Mouse (Mus musculus) thymus, adult 2 months (tissue): ENCODE measurements around the gene Polr1a. TPM values are rescaled to one million over a fixed set of nuclear protein-coding genes. Genes with fewer than 3 reads are reported as not detected.

ENCODE experiments used
- DNase-seq: peaks from one replicate; pipeline ENCODE4 v3.0.0; 2021
- H3K27ac ChIP-seq: fragments of 200-500 bp; 2 replicates; pipeline ENCODE4 v1.5.1; 2012; ENCODE audit warnings: low read length, control low read depth; ENCODE audit not compliant: control insufficient read depth, insufficient read depth
- H3K27me3 ChIP-seq: fragments of 200-500 bp; 2 replicates; pipeline ENCODE4 v1.6.1; 2012; ENCODE audit warnings: mild to moderate bottlenecking, low read length, moderate library complexity, mixed read lengths; ENCODE audit not compliant: control insufficient read depth, insufficient read depth
- H3K36me3 ChIP-seq: fragments of 200-500 bp; 2 replicates; pipeline ENCODE4 v1.6.1; 2012; ENCODE audit warnings: mild to moderate bottlenecking, low read length, moderate library complexity; ENCODE audit not compliant: control insufficient read depth, insufficient read depth
- H3K4me1 ChIP-seq: fragments of 200-500 bp; replicated peaks from 2 replicates; pipeline ENCODE4 v1.6.1; 2012; ENCODE audit warnings: low read length; ENCODE audit not compliant: control insufficient read depth, insufficient read depth
- H3K4me3 ChIP-seq: fragments of 200-500 bp; 2 replicates; pipeline ENCODE4 v1.5.1; 2012; ENCODE audit warnings: mild to moderate bottlenecking, low read length, control low read depth, moderate library complexity; ENCODE audit not compliant: control insufficient read depth, insufficient read depth
- CTCF ChIP-seq: fragments of 200-500 bp; IDR thresholded peaks from 2 replicates; pipeline ENCODE4 v1.5.1; 2012; ENCODE audit warnings: mild to moderate bottlenecking, control low read depth, low read length, moderate library complexity, borderline replicate concordance; ENCODE audit not compliant: control insufficient read depth, poor library complexity, insufficient read depth; ENCODE audit errors: extremely low read depth
- POLR2A ChIP-seq: fragments of 200-500 bp; IDR thresholded peaks from 2 replicates; pipeline ENCODE4 v1.6.1; 2012; ENCODE audit warnings: mild to moderate bottlenecking, low read length, control low read depth, moderate library complexity; ENCODE audit not compliant: control insufficient read depth, poor library complexity, insufficient read depth; ENCODE audit errors: extremely low read depth
- WGBS: fragments of 180-500 bp; shearing (Covaris S2); methylation state at CpG from one replicate; pipeline ENCODE4 v1.1.7; 2018; 5-methylcytosine and 5-hydroxymethylcytosine counted together
- polyA plus RNA-seq: library from polyadenylated mRNA; depleted of rRNA; stranded (reverse); fragments of >200 nt; gene quantifications from 2 replicates; pipeline ENCODE4 v1.2.3, GENCODE M21; 2012; rRNA removed

Polr1a gene
- polyA plus RNA-seq, 1 experiment = 17.3 TPM

GRCm38 (mm10) chr6:72009454-72009853, 100.6 kb downstream of the Polr1a start:
- no peaks in the 10 kb centered on the region for H3K27me3 ChIP-seq
- H3K36me3 ChIP-seq = no peaks in the 10 kb centered on the region
- H3K4me1 ChIP-seq = no peaks in the 10 kb centered on the region
- WGBS = 91% methylated on average over 1 of the region's 1 CpGs
- H3K4me3 ChIP-seq = no peak overlapping the region
- TF ChIP-seq CTCF (no peak), POLR2A (no peak)
- no peak overlapping the region for H3K27ac ChIP-seq
- no peak for DNase-seq

DNA sequence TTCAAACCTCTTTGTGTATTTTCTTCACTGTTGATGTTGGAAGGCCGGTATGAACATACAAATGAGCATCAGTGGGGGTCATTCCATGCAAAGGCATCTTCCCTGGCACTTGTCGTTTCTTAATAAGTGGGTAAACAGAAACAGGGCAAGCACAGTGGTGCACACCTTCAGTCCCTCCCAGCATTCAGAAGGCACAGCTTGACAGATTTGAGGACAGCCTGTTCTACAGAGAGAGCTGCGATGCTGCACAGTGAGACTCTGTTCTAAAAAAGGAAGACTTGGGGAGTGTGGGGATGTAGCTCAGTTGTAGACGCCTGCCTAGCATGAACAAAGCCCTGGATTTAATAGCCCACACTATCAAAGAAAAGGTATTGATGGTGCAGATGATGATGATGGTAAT, 105.2 kb downstream of the Polr1a start:
- TF ChIP-seq CTCF (no peak), POLR2A (no peak)
- WGBS = 91% methylated on average over 4 of the region's 4 CpGs
- no peaks in the 10 kb centered on the region for H3K36me3 ChIP-seq

GRCm38 (mm10) chr6:72018052-72018451, 109.2 kb downstream of the Polr1a start:
- no peak overlapping the region for H3K27ac ChIP-seq
- H3K36me3 ChIP-seq = no peaks in the 10 kb centered on the region
- no peaks in the 10 kb centered on the region for H3K27me3 ChIP-seq
- H3K4me3 ChIP-seq = no peak overlapping the region
- 78% methylated on average over 6 of the region's 6 CpGs for WGBS
- no peak for DNase-seq
- no peak for TF ChIP-seq CTCF
- no peaks in the 10 kb centered on the region for H3K4me1 ChIP-seq

More for the DNA sequence above, 105.2 kb downstream of the Polr1a start:
- H3K27me3 ChIP-seq = no peaks in the 10 kb centered on the region
- H3K4me1 ChIP-seq = no peaks in the 10 kb centered on the region
- H3K27ac ChIP-seq = no peak overlapping the region
- H3K4me3 ChIP-seq = no peak overlapping the region
- DNase-seq = no peak

DNA sequence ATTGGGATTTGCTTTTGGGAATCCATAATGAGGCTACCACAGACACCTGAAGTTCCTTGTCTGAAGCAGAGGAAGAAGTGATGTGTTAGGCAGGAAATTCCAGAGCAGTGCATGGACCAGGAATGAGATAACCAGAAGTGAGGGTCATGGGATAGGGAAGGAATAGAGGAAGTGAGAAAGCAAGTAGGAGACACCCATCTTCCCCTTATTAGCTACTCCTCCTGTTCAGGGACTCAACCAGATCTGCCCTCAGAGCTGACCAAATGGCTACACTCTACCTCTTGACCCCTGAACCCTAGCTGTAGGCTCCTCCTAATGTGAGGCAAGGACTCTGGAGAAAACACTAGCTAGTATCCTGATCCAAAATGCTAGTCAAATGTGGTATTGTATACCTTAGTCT, 116.6 kb downstream of the Polr1a start:
- H3K27ac ChIP-seq = no peak overlapping the region
- no peaks in the 10 kb centered on the region for H3K36me3 ChIP-seq
- no peaks in the 10 kb centered on the region for H3K4me1 ChIP-seq
- DNase-seq = no peak
- H3K27me3 ChIP-seq = no peaks in the 10 kb centered on the region
- TF ChIP-seq POLR2A (no peak), CTCF (no peak)
- no peak overlapping the region for H3K4me3 ChIP-seq

DNA sequence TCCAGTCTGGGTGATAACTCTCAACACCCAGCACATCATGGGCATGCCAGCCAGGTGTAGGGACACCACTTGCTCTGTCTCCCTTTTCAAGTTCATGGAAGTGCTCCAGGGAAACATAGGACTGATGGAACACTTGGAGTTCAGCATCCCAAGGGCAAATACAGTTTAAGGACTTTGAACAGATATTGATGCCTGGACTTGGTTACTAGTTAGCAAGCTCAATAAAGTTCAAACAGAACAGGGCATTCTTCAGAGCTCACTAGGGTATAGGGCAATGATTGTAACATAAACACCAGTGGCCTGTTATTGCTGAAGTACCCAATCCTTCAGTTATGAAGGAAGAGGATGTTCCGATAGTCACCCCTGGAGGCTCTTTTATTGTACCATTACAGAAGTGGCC, 119.2 kb downstream of the Polr1a start:
- no peak for TF ChIP-seq POLR2A
- no peak for DNase-seq
- H3K27ac ChIP-seq = no peak overlapping the region

GRCm38 (mm10) chr6:72029674-72030073, 120.8 kb downstream of the Polr1a start:
- no peak for TF ChIP-seq CTCF
- TF ChIP-seq POLR2A = no peak
- WGBS = 36% methylated on average over 6 of the region's 6 CpGs
- no peaks in the 10 kb centered on the region for H3K36me3 ChIP-seq
- no peak overlapping the region for H3K4me3 ChIP-seq
- no peak overlapping the region for H3K27ac ChIP-seq
- DNase-seq = no peak
- no peaks in the 10 kb centered on the region for H3K27me3 ChIP-seq
- H3K4me1 ChIP-seq = no peaks in the 10 kb centered on the region

More for the DNA sequence above, 119.2 kb downstream of the Polr1a start:
- Histone ChIP-seq H3K4me1 (no peaks in the 10 kb centered on the region), H3K27me3 (no peaks in the 10 kb centered on the region), H3K4me3 (no peak overlapping the region), H3K36me3 (no peaks in the 10 kb centered on the region)
- WGBS = 94% methylated on average over 1 of the region's 1 CpGs

Other genes with a start within 250 kb of the Polr1a start
- gene Reep1, start 201.5 kb upstream of the Polr1a start, polyA plus RNA-seq = 2.1 TPM in 2 replicates
- gene Mrpl35, start 82.1 kb upstream of the Polr1a start, polyA plus RNA-seq = 9.2 and 10.9 TPM in 2 replicates
- gene Immt, start 77.7 kb upstream of the Polr1a start, polyA plus RNA-seq = 47.7 and 52.3 TPM in 2 replicates
- gene Ptcd3, start 303 bp upstream of the Polr1a start, polyA plus RNA-seq = 18.2 and 23.0 TPM in 2 replicates
- gene St3gal5, start 188.5 kb downstream of the Polr1a start, polyA plus RNA-seq = 4.4 and 5.3 TPM in 2 replicates